Mouse (Mus musculus) myocyte (in vitro differentiated cells): ENCODE results near the gene Gnl3.

Experiments
- CEBPB ChIP-seq: IDR thresholded peaks from 2 replicates; pipeline ENCODE4 v1.6.1; 2011; ENCODE audit warnings: mild to moderate bottlenecking, moderate library complexity; ENCODE audit not compliant: poor library complexity, insufficient read depth, severe bottlenecking
- E2F4 ChIP-seq: IDR thresholded peaks from one replicate; pipeline ENCODE4 v1.6.1; 2011; ENCODE audit warnings: mild to moderate bottlenecking, control low read depth, moderate library complexity; ENCODE audit not compliant: insufficient read depth
- MAX ChIP-seq: IDR thresholded peaks from one replicate; pipeline ENCODE4 v1.6.1; 2011; ENCODE audit warnings: low read depth, mild to moderate bottlenecking, control low read depth
- MYOD1 ChIP-seq, 3 experiments: IDR thresholded peaks; one replicate each; pipeline ENCODE4 v1.6.1; 2011; ENCODE audit warnings: control low read depth in 2 of 3, low read depth in 2 of 3, mild to moderate bottlenecking in 2 of 3, moderate library complexity in 1 of 3; ENCODE audit not compliant: insufficient read length in 2 of 3, control insufficient read depth in 1 of 3
- MYOG ChIP-seq, 3 experiments: IDR thresholded peaks; one replicate each; pipeline ENCODE4 v1.6.1; 2011; ENCODE audit warnings: control low read depth in 2 of 3, low read depth in 2 of 3, mild to moderate bottlenecking in 2 of 3; ENCODE audit not compliant: insufficient read length in 2 of 3, control insufficient read depth in 1 of 3, insufficient read depth in 1 of 3
- POLR2A ChIP-seq: IDR thresholded peaks from one replicate; pipeline ENCODE4 v1.6.1; 2011; ENCODE audit warnings: low read depth, mild to moderate bottlenecking, control low read depth, moderate library complexity; ENCODE audit not compliant: insufficient read length
- POLR2AphosphoS2 ChIP-seq: IDR thresholded peaks from one replicate; pipeline ENCODE4 v1.6.1; 2011; ENCODE audit warnings: low read depth, control low read depth; ENCODE audit not compliant: insufficient read length
- REST ChIP-seq: IDR thresholded peaks from one replicate; pipeline ENCODE4 v1.6.1; 2011; ENCODE audit warnings: mild to moderate bottlenecking, control low read depth, moderate library complexity; ENCODE audit not compliant: insufficient read depth, insufficient read length
- SRF ChIP-seq: IDR thresholded peaks from one replicate; pipeline ENCODE4 v1.6.1; 2011; ENCODE audit warnings: low read depth; ENCODE audit not compliant: control insufficient read depth, insufficient read length
- TCF12 ChIP-seq: IDR thresholded peaks from one replicate; pipeline ENCODE4 v1.6.1; 2011; ENCODE audit warnings: mild to moderate bottlenecking, control low read depth; ENCODE audit not compliant: poor library complexity, insufficient read depth, severe bottlenecking
- TCF3 ChIP-seq: IDR thresholded peaks from one replicate; pipeline ENCODE4 v1.6.1; 2011; ENCODE audit warnings: low read depth, control low read depth; ENCODE audit not compliant: insufficient read length
- USF1 ChIP-seq: IDR thresholded peaks from one replicate; pipeline ENCODE4 v1.6.1; 2011; ENCODE audit warnings: low read depth, mild to moderate bottlenecking, control low read depth, moderate library complexity

GRCm38 (mm10) chr14:31019331-31020205, 616 bp upstream of the Gnl3 start:
- no peak for TF ChIP-seq MAX
- no peak for TF ChIP-seq TCF12
- no peak for TF ChIP-seq POLR2A
- no peak for TF ChIP-seq E2F4
- no peak for TF ChIP-seq USF1
- no peak for TF ChIP-seq CEBPB
- no peak for TF ChIP-seq POLR2AphosphoS2
- no peak for TF ChIP-seq TCF3
- peak in 2 of 3 experiments; percentile 50 to 79 for TF ChIP-seq MYOG (IDR thresholded peaks at IDR 0.05; ENCODE audit: control insufficient read depth in 1 of 3, insufficient read depth in 1 of 3, insufficient read length in 2 of 3, low read depth in 2 of 3)
- no peak for TF ChIP-seq SRF
- peak in 2 of 3 experiments; percentile 71 to 87 for TF ChIP-seq MYOD1 (IDR thresholded peaks at IDR 0.05; ENCODE audit: control insufficient read depth in 1 of 3, insufficient read length in 2 of 3, low read depth in 2 of 3)
- no peak for TF ChIP-seq REST
